Mouse (Mus musculus): ENCODE data around the gene Runx2. TPM values are rescaled to one million over a fixed set of nuclear protein-coding genes. Genes with fewer than 3 reads are reported as not detected.

Gene Runx2
- total RNA-seq, 1 experiment: 0.71 TPM

- in situ Hi-C loops (cut with MboI; ENCODE audit: low sequenced_read_pairs in 2 of 2, unreplicated experiment in 2 of 2): no loop called here
- no peak overlapping the region for H3K4me3 ChIP-seq (ENCODE audit: insufficient read depth in 1 of 2, low read depth in 1 of 2, low read length in 2 of 2, poor library complexity in 1 of 2, severe bottlenecking in 1 of 2)
- TF ChIP-seq ZNF384 (IDR thresholded peaks at IDR 0.05; ENCODE audit: low read depth, low read length) (no peak), HCFC1 (IDR thresholded peaks at IDR 0.05; ENCODE audit: borderline replicate concordance, insufficient read depth, low read length) (no peak), CHD2 (IDR thresholded peaks at IDR 0.05; ENCODE audit: low read depth, low read length) (no peak), MAFK (IDR thresholded peaks at IDR 0.05; ENCODE audit: insufficient read depth, low read depth, low read length) (no peak), ZC3H11A (IDR thresholded peaks at IDR 0.05; ENCODE audit: borderline replicate concordance, low read depth, low read length) (no peak)
- no peaks in the 10 kb centered on the region for H3K36me3 ChIP-seq (ENCODE audit: control insufficient read depth, insufficient read depth, low read length, poor library complexity, severe bottlenecking)
- no peak for DNase-seq (ENCODE audit: low read depth, low spot score)
- H3K9me3 ChIP-seq (ENCODE audit: control insufficient read depth, insufficient read depth, low read depth, low read length): no peaks in the 10 kb centered on the region
- H3K9ac ChIP-seq (ENCODE audit: insufficient read depth, low read depth, low read length, poor library complexity, severe bottlenecking): no peak overlapping the region
- H3K4me1 ChIP-seq (ENCODE audit: control insufficient read depth in 2 of 2, insufficient read depth in 2 of 2, low read length in 2 of 2, poor library complexity in 1 of 2): no peaks in the 10 kb centered on the region
- H3K27ac ChIP-seq (ENCODE audit: insufficient read depth, low read depth, low read length, poor library complexity, severe bottlenecking): no peak overlapping the region
Measured at GRCm38 (mm10) chr17:44601317-44602021, 213.1 kb downstream of the Runx2 start.

GRCm38 (mm10) chr17:44599856-44600255, 214.7 kb downstream of the Runx2 start:
- no peak overlapping the region for H3K27ac ChIP-seq (ENCODE audit: insufficient read depth, low read depth, low read length, poor library complexity, severe bottlenecking)
- no peaks in the 10 kb centered on the region for H3K4me1 ChIP-seq (ENCODE audit: control insufficient read depth in 2 of 2, insufficient read depth in 2 of 2, low read length in 2 of 2, poor library complexity in 1 of 2)
- in situ Hi-C loops (cut with MboI; ENCODE audit: low sequenced_read_pairs in 2 of 2, unreplicated experiment in 2 of 2): no loop called here
- H3K9ac ChIP-seq (ENCODE audit: insufficient read depth, low read depth, low read length, poor library complexity, severe bottlenecking): no peak overlapping the region
- no peak for TF ChIP-seq ZC3H11A (IDR thresholded peaks at IDR 0.05; ENCODE audit: borderline replicate concordance, low read depth, low read length)
- TF ChIP-seq CHD2 (IDR thresholded peaks at IDR 0.05; ENCODE audit: low read depth, low read length): no peak
- no peak for TF ChIP-seq ZNF384 (IDR thresholded peaks at IDR 0.05; ENCODE audit: low read depth, low read length)
- TF ChIP-seq MAFK (IDR thresholded peaks at IDR 0.05; ENCODE audit: insufficient read depth, low read depth, low read length): no peak
- no peak for TF ChIP-seq HCFC1 (IDR thresholded peaks at IDR 0.05; ENCODE audit: borderline replicate concordance, insufficient read depth, low read length)
- no peaks in the 10 kb centered on the region for H3K9me3 ChIP-seq (ENCODE audit: control insufficient read depth, insufficient read depth, low read depth, low read length)
- no peak overlapping the region for H3K4me3 ChIP-seq (ENCODE audit: insufficient read depth in 1 of 2, low read depth in 1 of 2, low read length in 2 of 2, poor library complexity in 1 of 2, severe bottlenecking in 1 of 2)
- no peaks in the 10 kb centered on the region for H3K36me3 ChIP-seq (ENCODE audit: control insufficient read depth, insufficient read depth, low read length, poor library complexity, severe bottlenecking)
- no peak for DNase-seq (ENCODE audit: low read depth, low spot score)

GRCm38 (mm10) chr17:44599132-44599531, 215.5 kb downstream of the Runx2 start:
- Histone ChIP-seq H3K9ac (ENCODE audit: insufficient read depth, low read depth, low read length, poor library complexity, severe bottlenecking) (no peak overlapping the region), H3K27ac (ENCODE audit: insufficient read depth, low read depth, low read length, poor library complexity, severe bottlenecking) (no peak overlapping the region), H3K36me3 (ENCODE audit: control insufficient read depth, insufficient read depth, low read length, poor library complexity, severe bottlenecking) (no peaks in the 10 kb centered on the region), H3K4me3 (ENCODE audit: insufficient read depth in 1 of 2, low read depth in 1 of 2, low read length in 2 of 2, poor library complexity in 1 of 2, severe bottlenecking in 1 of 2) (no peak overlapping the region), H3K4me1 (ENCODE audit: control insufficient read depth in 2 of 2, insufficient read depth in 2 of 2, low read length in 2 of 2, poor library complexity in 1 of 2) (no peaks in the 10 kb centered on the region), H3K9me3 (ENCODE audit: control insufficient read depth, insufficient read depth, low read depth, low read length) (no peaks in the 10 kb centered on the region)
- in situ Hi-C loops (cut with MboI; ENCODE audit: low sequenced_read_pairs in 2 of 2, unreplicated experiment in 2 of 2): no loop called here
- DNase-seq (ENCODE audit: low read depth, low spot score): no peak
- TF ChIP-seq HCFC1 (IDR thresholded peaks at IDR 0.05; ENCODE audit: borderline replicate concordance, insufficient read depth, low read length) (no peak), ZC3H11A (IDR thresholded peaks at IDR 0.05; ENCODE audit: borderline replicate concordance, low read depth, low read length) (no peak), ZNF384 (IDR thresholded peaks at IDR 0.05; ENCODE audit: low read depth, low read length) (no peak)

- no peak for TF ChIP-seq ZNF384 (IDR thresholded peaks at IDR 0.05; ENCODE audit: low read depth, low read length)
- TF ChIP-seq CHD2 (IDR thresholded peaks at IDR 0.05; ENCODE audit: low read depth, low read length): no peak
- no peak for TF ChIP-seq HCFC1 (IDR thresholded peaks at IDR 0.05; ENCODE audit: borderline replicate concordance, insufficient read depth, low read length)
- no peak for TF ChIP-seq ZC3H11A (IDR thresholded peaks at IDR 0.05; ENCODE audit: borderline replicate concordance, low read depth, low read length)
- no peak for TF ChIP-seq MAFK (IDR thresholded peaks at IDR 0.05; ENCODE audit: insufficient read depth, low read depth, low read length)
- Histone ChIP-seq H3K4me3 (ENCODE audit: insufficient read depth in 1 of 2, low read depth in 1 of 2, low read length in 2 of 2, poor library complexity in 1 of 2, severe bottlenecking in 1 of 2) (no peak overlapping the region), H3K27ac (ENCODE audit: insufficient read depth, low read depth, low read length, poor library complexity, severe bottlenecking) (no peak overlapping the region), H3K9ac (ENCODE audit: insufficient read depth, low read depth, low read length, poor library complexity, severe bottlenecking) (no peak overlapping the region), H3K9me3 (ENCODE audit: control insufficient read depth, insufficient read depth, low read depth, low read length) (no peaks in the 10 kb centered on the region), H3K36me3 (ENCODE audit: control insufficient read depth, insufficient read depth, low read length, poor library complexity, severe bottlenecking) (no peaks in the 10 kb centered on the region), H3K4me1 (ENCODE audit: control insufficient read depth in 2 of 2, insufficient read depth in 2 of 2, low read length in 2 of 2, poor library complexity in 1 of 2) (no peaks in the 10 kb centered on the region)
- DNase-seq (ENCODE audit: low read depth, low spot score): no peak
- in situ Hi-C loops (cut with MboI; ENCODE audit: low sequenced_read_pairs in 2 of 2, unreplicated experiment in 2 of 2): no loop called here
Measured at GRCm38 (mm10) chr17:44597918-44598504, 216.6 kb downstream of the Runx2 start.

Data from ES-E14 (cell line).